Mouse (Mus musculus): ENCODE data around the gene Sox5. TPM values are rescaled to one million over a fixed set of nuclear protein-coding genes. Genes with fewer than 3 reads are reported as not detected.

Gene Sox5
- polyA plus RNA-seq, 1 experiment from 2014 or later: 49.3 TPM

GRCm38 (mm10) chr6:144515905-144516304 lies 265.9 kb downstream of the Sox5 start:
- Histone ChIP-seq H3K27me3 (replicated peaks) (no peaks in the 10 kb centered on the region), H3K4me3 (no peak overlapping the region), H3K27ac (no peak overlapping the region), H3K9ac (no peak overlapping the region), H3K4me2 (no peak overlapping the region), H3K4me1 (no peaks in the 10 kb centered on the region), H3K9me3 (no peaks in the 10 kb centered on the region), H3K36me3 (replicated peaks) (no peaks in the 10 kb centered on the region)
- ATAC-seq (replicated peaks): no peak
- 90% methylated on average over 8 of the region's 8 CpGs for WGBS

- no peak for ATAC-seq (replicated peaks)
- Histone ChIP-seq H3K4me1 (no peaks in the 10 kb centered on the region), H3K9ac (no peak overlapping the region), H3K9me3 (no peaks in the 10 kb centered on the region), H3K36me3 (replicated peaks) (no peaks in the 10 kb centered on the region), H3K27me3 (replicated peaks) (no peaks in the 10 kb centered on the region), H3K4me2 (no peak overlapping the region), H3K4me3 (no peak overlapping the region), H3K27ac (no peak overlapping the region)
- WGBS: 59% methylated on average over 8 of the region's 8 CpGs
These were observed 268.0 kb downstream of the Sox5 start for GRCm38 (mm10) chr6:144513761-144514160.

DNA sequence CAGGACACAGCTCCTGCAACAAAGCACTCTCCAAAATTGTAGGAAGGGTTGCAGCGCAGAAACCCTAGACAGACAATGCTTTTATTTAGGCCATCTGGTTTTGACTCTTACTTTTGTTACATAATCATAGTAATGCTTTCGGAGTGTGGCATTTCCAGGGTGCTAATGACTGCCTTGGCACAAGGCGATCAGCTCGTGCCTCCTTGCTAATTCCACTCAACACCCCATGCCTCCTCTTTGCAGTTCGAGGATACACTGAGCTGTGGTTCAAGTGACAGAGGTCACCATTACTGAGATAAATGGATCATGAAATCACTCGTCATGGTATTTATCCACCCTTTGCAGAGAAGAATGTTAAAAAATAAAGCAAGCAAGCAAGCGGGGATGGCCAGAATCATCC lies 269.9 kb downstream of the Sox5 start:
- H3K9me3 ChIP-seq: no peaks in the 10 kb centered on the region
- H3K27ac ChIP-seq: no peak overlapping the region
- no peaks in the 10 kb centered on the region for H3K4me1 ChIP-seq
- no peak overlapping the region for H3K9ac ChIP-seq
- H3K36me3 ChIP-seq (replicated peaks): no peaks in the 10 kb centered on the region
- H3K4me3 ChIP-seq: no peak overlapping the region
- WGBS: 56% methylated on average over 7 of the region's 7 CpGs
- H3K4me2 ChIP-seq: no peak overlapping the region
- no peak for ATAC-seq (replicated peaks)
- H3K27me3 ChIP-seq (replicated peaks): no peaks in the 10 kb centered on the region

- no peak for ATAC-seq (replicated peaks)
- H3K4me3 ChIP-seq: no peak overlapping the region
- H3K27ac ChIP-seq: no peak overlapping the region
- H3K9me3 ChIP-seq: no peaks in the 10 kb centered on the region
- no peaks in the 10 kb centered on the region for H3K4me1 ChIP-seq
- H3K27me3 ChIP-seq (replicated peaks): no peaks in the 10 kb centered on the region
- H3K9ac ChIP-seq: no peak overlapping the region
- WGBS: 90% methylated on average over 6 of the region's 6 CpGs
- no peak overlapping the region for H3K4me2 ChIP-seq
- no peaks in the 10 kb centered on the region for H3K36me3 ChIP-seq (replicated peaks)
These were observed 271.6 kb downstream of the Sox5 start for GRCm38 (mm10) chr6:144510147-144510546.

DNA sequence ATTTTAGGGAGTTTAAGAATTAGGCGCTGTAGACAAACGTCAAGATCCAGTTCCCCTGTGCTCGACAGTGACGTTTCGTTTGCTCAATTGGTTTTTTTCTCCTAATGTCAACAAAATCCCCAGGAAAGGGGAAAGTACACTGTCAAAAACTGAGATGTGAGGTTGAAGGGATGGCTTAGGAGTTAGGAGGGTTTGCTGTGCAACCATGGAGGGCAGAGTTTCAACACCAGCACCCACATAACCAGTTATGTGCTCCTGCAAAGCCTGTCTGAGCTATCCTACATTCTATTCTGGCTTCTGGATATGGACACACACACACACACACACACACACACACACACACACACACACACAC lies 277.6 kb downstream of the Sox5 start:
- Histone ChIP-seq H3K9me3 (no peaks in the 10 kb centered on the region), H3K9ac (no peak overlapping the region), H3K27me3 (replicated peaks) (no peaks in the 10 kb centered on the region), H3K4me2 (no peak overlapping the region), H3K36me3 (replicated peaks) (no peaks in the 10 kb centered on the region), H3K4me1 (peaks cover 5% of the 10 kb centered on the region), H3K4me3 (no peak overlapping the region), H3K27ac (no peak overlapping the region)
- no peak for ATAC-seq (replicated peaks)
- WGBS: 75% methylated on average over 5 of the region's 5 CpGs

DNA sequence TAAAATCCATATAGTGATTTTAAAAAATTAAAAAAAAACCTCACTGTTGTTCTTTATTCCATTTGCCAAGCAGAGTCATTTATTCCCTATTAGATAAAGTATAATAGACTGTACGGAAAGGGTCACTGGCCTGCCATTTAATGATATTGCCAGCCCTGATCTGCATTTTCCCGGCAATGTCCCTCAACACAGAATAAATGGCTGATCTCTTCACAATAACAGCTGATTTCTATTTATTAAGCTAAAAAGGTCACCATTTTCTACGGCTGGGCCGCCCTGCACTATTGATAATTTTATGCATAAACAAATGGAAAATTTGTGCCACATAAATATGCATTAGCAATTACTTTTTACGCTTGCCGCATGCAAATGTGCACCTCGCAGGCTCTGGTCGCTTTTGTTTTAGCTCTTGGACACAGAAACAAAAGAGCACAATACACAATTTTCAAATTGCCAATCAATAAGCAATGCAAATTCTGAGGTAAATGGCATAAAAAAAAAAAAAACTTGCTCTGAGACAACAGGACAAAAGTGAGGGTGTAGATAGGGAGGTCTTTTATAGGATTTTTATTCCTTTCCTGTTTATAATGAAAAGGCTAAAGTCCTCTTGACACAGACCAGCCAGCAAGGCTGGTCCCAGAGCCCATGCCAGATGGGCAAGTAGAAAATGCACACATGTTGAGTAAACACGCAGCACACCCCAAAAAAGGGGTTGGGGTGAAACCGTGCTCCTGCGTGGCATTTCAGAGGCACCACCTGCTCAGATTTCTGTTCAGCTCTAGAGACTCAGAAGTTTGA lies 278.2 kb downstream of the Sox5 start:
- Histone ChIP-seq H3K4me2 (no peak overlapping the region), H3K9me3 (no peaks in the 10 kb centered on the region), H3K4me3 (no peak overlapping the region), H3K36me3 (replicated peaks) (no peaks in the 10 kb centered on the region), H3K27ac (no peak overlapping the region), H3K4me1 (peaks cover 5% of the 10 kb centered on the region), H3K27me3 (replicated peaks) (no peaks in the 10 kb centered on the region), H3K9ac (no peak overlapping the region)
- 55% methylated on average over 11 of the region's 11 CpGs for WGBS
- ATAC-seq (replicated peaks): no peak

DNA sequence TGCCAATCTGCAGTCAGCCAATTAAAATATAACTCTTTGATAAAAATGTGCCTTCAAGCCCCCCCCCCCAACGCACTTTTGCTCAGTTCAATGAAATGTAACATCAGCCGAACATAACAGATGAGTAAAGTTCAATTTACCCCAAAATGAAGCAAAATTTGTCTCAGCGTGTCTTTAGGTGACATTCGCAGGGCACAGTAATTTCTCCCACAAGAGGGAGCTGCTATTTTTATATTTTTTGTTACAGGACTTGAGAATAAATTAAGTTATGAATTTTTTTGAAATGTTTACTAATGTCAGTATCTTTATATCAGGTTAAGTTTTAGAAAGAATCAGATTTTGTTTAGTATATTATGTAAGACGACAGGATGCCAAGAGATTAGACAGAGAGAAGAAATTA lies 280.3 kb downstream of the Sox5 start:
- WGBS: 87% methylated on average over 5 of the region's 5 CpGs
- ATAC-seq (replicated peaks): no peak

DNA sequence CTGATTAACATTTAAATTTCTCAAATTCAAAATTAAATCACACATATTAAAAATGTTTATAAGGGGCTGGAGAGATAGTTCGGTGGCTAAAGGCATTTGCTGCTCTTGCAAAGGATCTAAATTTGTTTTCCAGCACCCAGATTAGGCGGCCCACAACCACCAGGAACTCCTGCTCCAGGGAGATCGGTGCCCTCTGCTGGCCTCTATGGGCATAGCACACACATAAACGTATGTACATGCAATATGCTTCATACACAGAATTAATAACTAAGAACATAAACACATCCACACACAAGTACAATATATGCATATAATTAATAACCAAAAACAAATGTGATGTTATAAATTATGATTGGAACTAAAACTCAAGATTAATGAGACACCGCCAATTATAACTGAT lies 283.6 kb downstream of the Sox5 start:
- Histone ChIP-seq H3K4me1 (no peaks in the 10 kb centered on the region), H3K9me3 (no peaks in the 10 kb centered on the region), H3K36me3 (replicated peaks) (no peaks in the 10 kb centered on the region), H3K27ac (no peak overlapping the region), H3K9ac (no peak overlapping the region), H3K27me3 (replicated peaks) (no peaks in the 10 kb centered on the region), H3K4me2 (no peak overlapping the region), H3K4me3 (no peak overlapping the region)
- WGBS: 95% methylated on average over 5 of the region's 5 CpGs
- no peak for ATAC-seq (replicated peaks)

More for the DNA sequence above, 280.3 kb downstream of the Sox5 start:
- Histone ChIP-seq H3K36me3 (replicated peaks) (no peaks in the 10 kb centered on the region), H3K4me3 (no peak overlapping the region), H3K27ac (no peak overlapping the region), H3K4me2 (no peak overlapping the region), H3K4me1 (peaks cover 5% of the 10 kb centered on the region), H3K9me3 (no peaks in the 10 kb centered on the region), H3K9ac (no peak overlapping the region), H3K27me3 (replicated peaks) (no peaks in the 10 kb centered on the region)

GRCm38 (mm10) chr6:144491761-144492415 lies 289.9 kb downstream of the Sox5 start:
- Histone ChIP-seq H3K4me3 (no peak overlapping the region), H3K4me2 (no peak overlapping the region), H3K36me3 (replicated peaks) (no peaks in the 10 kb centered on the region), H3K27me3 (replicated peaks) (no peaks in the 10 kb centered on the region), H3K9ac (no peak overlapping the region), H3K4me1 (no peaks in the 10 kb centered on the region), H3K9me3 (peaks cover 2% of the 10 kb centered on the region; the same call in 1 of the 2 replicates), H3K27ac (no peak overlapping the region)
- 90% methylated on average over 11 of the region's 11 CpGs for WGBS
- no peak for ATAC-seq (replicated peaks)

- ATAC-seq (replicated peaks): no peak
- Histone ChIP-seq H3K9me3 (peaks cover 6% of the 10 kb centered on the region; the same call in 1 of the 2 replicates), H3K27me3 (replicated peaks) (no peaks in the 10 kb centered on the region), H3K4me1 (no peaks in the 10 kb centered on the region), H3K36me3 (replicated peaks) (no peaks in the 10 kb centered on the region), H3K27ac (no peak overlapping the region), H3K4me3 (no peak overlapping the region), H3K9ac (no peak overlapping the region), H3K4me2 (no peak overlapping the region)
- WGBS: 97% methylated on average over 5 of the region's 5 CpGs
These were observed 290.9 kb downstream of the Sox5 start for GRCm38 (mm10) chr6:144490896-144491295.

DNA sequence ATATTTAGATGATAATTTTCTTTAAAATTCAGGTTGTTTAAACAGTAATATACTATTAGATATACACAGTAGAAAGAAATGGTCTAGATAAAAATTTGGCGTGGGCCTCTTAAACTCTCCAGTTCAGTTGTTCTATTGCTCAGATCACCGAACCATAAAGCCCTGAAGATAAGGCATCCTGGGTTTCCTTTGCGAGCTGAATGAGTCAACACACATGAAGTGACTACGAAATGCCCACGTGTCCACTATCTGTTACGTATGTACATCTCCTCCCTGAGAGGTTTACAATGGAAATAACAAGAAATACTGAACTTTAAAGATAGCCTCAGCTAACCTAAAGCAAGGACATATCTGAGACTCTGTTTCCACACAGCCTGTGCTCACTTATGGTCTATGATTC lies 296.2 kb downstream of the Sox5 start:
- no peak for ATAC-seq (replicated peaks)

GRCm38 (mm10) chr6:144483166-144483565 lies 298.6 kb downstream of the Sox5 start:
- WGBS: 90% methylated on average over 4 of the region's 4 CpGs
- Histone ChIP-seq H3K9ac (no peak overlapping the region), H3K27me3 (replicated peaks) (peaks cover 4% of the 10 kb centered on the region; the same call in 1 of the 2 replicates), H3K9me3 (peaks cover 6% of the 10 kb centered on the region; the same call in 1 of the 2 replicates), H3K36me3 (replicated peaks) (no peaks in the 10 kb centered on the region), H3K4me1 (peaks cover 17% of the 10 kb centered on the region), H3K4me2 (no peak overlapping the region), H3K4me3 (no peak overlapping the region), H3K27ac (no peak overlapping the region)
- ATAC-seq (replicated peaks): no peak

More for the DNA sequence above, 296.2 kb downstream of the Sox5 start:
- 92% methylated on average over 6 of the region's 6 CpGs for whole genome bisulfite sequencing
- Histone ChIP-seq H3K4me2 (no peak overlapping the region), H3K4me3 (no peak overlapping the region), H3K4me1 (peaks cover 11% of the 10 kb centered on the region), H3K27ac (no peak overlapping the region), H3K9me3 (peaks cover 6% of the 10 kb centered on the region; the same call in 1 of the 2 replicates), H3K9ac (no peak overlapping the region), H3K36me3 (replicated peaks) (no peaks in the 10 kb centered on the region), H3K27me3 (replicated peaks) (peaks cover 4% of the 10 kb centered on the region; the same call in 1 of the 2 replicates)
